Mouse (Mus musculus): ENCODE results near the gene Epb41l4b. TPM values are rescaled to one million over a fixed set of nuclear protein-coding genes. Genes with fewer than 3 reads are reported as not detected.

Gene Epb41l4b
- polyA plus RNA-seq, 1 experiment from 2014 or later = 13.9 TPM

Other genes starting within 250 kb of the Epb41l4b start
- gene Tmem245, start 196.0 kb downstream of the Epb41l4b start, polyA plus RNA-seq (2015; fragmentation: Nextera tagmentation; extraction: Ambion mirVana) = 6.3 and 6.7 TPM in 2 replicates
- 0.39 and 0.43 TPM in 2 replicates for gene Frrs1l, start 153.0 kb downstream of the Epb41l4b start, polyA plus RNA-seq (2015; fragmentation: Nextera tagmentation; extraction: Ambion mirVana)
- 8.5 and 10.1 TPM in 2 replicates for gene Ptpn3, start 158.4 kb upstream of the Epb41l4b start, polyA plus RNA-seq (2015; fragmentation: Nextera tagmentation; extraction: Ambion mirVana)